Mouse (Mus musculus): Measurements from ENCODE around the gene Rnf114. TPM values are rescaled to one million over a fixed set of nuclear protein-coding genes. Genes with fewer than 3 reads are reported as not detected.

Rnf114 gene
- polyA plus RNA-seq, 1 experiment from 2014 or later: 150 TPM

DNA sequence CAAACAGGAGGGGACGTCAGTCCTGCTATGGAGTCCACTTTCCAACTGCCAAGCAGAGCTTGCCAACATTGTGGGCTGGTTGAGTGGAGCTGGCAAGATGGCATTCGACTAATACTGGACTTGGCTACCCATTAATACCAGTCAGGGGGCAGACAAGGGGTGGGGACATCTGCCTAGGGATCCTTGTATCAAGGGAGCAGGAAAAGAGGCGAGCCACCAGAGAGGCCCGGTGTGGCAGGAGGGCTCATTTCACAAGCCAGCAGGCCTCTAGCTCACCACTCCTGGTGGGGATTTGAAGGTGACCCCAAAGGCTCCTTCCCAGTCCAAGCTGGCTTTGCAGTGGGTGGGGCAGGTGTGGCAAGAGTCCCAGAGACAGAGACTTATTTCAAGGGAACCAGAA, 9.8 kb upstream of the Rnf114 start:
- Histone ChIP-seq H3K4me1 (ENCODE audit: control insufficient read depth, insufficient read depth, low read length) (peaks cover 3% of the 10 kb centered on the region; the same call in 1 of the 2 replicates), H3K27me3 (replicated peaks; ENCODE audit: control insufficient read depth, insufficient read depth, low read length) (no peaks in the 10 kb centered on the region), H3K9me3 (replicated peaks; ENCODE audit: control insufficient read depth, low read length) (no peaks in the 10 kb centered on the region), H3K9ac (ENCODE audit: low read length) (no peak overlapping the region), H3K36me3 (ENCODE audit: control insufficient read depth, insufficient read depth, low read length) (peaks cover 43% of the 10 kb centered on the region), H3K4me3 (ENCODE audit: low read depth, low read length) (no peak overlapping the region), H3K4me2 (ENCODE audit: low read length) (no peak overlapping the region), H3K27ac (ENCODE audit: low read depth, low read length) (no peak overlapping the region)
- DNase-seq (ENCODE audit: low spot score): no peak
- ATAC-seq: no peak
- WGBS: 94% methylated on average over 4 of the region's 4 CpGs

DNA sequence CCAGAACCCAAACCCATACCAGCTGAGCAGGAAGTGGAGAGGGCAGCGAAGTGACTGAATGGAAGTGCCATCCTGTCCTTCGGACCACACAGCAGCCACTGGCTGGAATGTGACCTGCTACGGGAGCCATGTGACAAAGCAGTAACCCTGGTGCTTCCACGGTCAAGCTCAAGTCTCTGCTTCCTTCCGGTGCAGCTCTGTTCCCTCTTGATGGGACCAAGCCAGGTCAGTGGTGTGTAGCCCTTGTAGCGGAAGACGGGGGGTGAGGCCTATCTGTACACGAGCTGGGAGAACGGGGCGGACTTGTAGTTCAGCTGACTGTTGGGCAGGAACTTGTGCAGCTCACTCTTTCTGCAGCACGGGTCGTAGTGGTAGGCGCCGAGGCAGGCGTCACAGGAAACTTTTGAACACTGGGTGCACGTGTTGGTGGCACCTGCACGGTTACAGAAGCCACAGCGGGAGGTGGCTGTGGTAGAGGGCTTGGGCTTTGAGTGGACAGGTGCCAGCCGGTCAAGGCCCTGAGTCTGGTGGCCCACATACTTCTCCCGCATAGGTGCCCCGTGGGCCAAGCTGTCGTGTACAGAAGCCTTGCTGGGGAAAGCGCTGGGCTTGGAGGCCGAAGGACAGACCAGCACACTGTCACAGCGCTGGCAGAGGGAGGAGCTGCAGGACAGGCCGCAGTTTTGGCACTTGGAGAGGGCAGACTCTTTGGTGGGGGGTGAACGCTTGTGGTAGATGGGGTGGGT, 9.2 kb upstream of the Rnf114 start:
- peaks cover 43% of the 10 kb centered on the region for H3K36me3 ChIP-seq (ENCODE audit: control insufficient read depth, insufficient read depth, low read length)
- DNase-seq (ENCODE audit: low spot score) (no peak), ATAC-seq (no peak)
- H3K27me3 ChIP-seq (replicated peaks; ENCODE audit: control insufficient read depth, insufficient read depth, low read length): no peaks in the 10 kb centered on the region
- H3K9me3 ChIP-seq (replicated peaks; ENCODE audit: control insufficient read depth, low read length): no peaks in the 10 kb centered on the region
- no peak overlapping the region for H3K9ac ChIP-seq (ENCODE audit: low read length)
- no peak overlapping the region for H3K4me2 ChIP-seq (ENCODE audit: low read length)
- no peak overlapping the region for H3K27ac ChIP-seq (ENCODE audit: low read depth, low read length)
- peaks cover 3% of the 10 kb centered on the region; the same call in 1 of the 2 replicates for H3K4me1 ChIP-seq (ENCODE audit: control insufficient read depth, insufficient read depth, low read length)
- 95% methylated on average over 27 of the region's 27 CpGs for WGBS
- H3K4me3 ChIP-seq (ENCODE audit: low read depth, low read length): no peak overlapping the region

DNA sequence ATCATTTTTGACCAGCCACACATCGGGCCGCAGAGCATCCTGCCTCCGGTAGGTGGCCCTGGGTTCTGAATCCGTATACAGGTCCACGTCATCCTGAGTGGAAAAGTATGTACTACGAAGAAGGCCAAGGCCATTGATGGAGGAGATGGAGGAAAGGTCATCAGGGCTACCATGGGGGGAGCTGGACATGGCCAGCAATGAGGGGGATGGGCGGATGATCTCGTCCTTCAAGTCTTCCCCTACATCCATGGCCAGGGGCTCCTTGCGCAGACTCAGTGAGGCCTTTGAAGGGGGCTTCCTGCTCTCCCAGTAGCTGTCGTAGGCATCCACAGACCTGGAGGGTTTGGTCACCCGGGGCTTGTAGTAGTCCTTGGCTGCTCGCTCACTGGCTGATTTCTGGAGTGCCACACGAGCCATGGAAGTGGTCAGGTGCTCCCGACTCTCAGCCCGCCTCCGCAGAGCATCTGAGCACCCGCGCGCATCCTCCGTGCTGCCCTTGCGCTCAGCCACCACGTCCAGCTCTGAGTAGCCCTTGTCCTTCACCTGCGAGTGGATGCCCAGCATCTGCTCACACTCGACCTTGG, 8.5 kb upstream of the Rnf114 start:
- Histone ChIP-seq H3K27ac (ENCODE audit: low read depth, low read length) (no peak overlapping the region), H3K27me3 (replicated peaks; ENCODE audit: control insufficient read depth, insufficient read depth, low read length) (no peaks in the 10 kb centered on the region), H3K4me2 (ENCODE audit: low read length) (no peak overlapping the region), H3K9ac (ENCODE audit: low read length) (no peak overlapping the region), H3K4me3 (ENCODE audit: low read depth, low read length) (no peak overlapping the region), H3K4me1 (ENCODE audit: control insufficient read depth, insufficient read depth, low read length) (peaks cover 3% of the 10 kb centered on the region; the same call in 1 of the 2 replicates), H3K9me3 (replicated peaks; ENCODE audit: control insufficient read depth, low read length) (no peaks in the 10 kb centered on the region), H3K36me3 (ENCODE audit: control insufficient read depth, insufficient read depth, low read length) (peaks cover 47% of the 10 kb centered on the region)
- DNase-seq (ENCODE audit: low spot score) (no peak), ATAC-seq (no peak)
- WGBS: 96% methylated on average over 24 of the region's 24 CpGs

DNA sequence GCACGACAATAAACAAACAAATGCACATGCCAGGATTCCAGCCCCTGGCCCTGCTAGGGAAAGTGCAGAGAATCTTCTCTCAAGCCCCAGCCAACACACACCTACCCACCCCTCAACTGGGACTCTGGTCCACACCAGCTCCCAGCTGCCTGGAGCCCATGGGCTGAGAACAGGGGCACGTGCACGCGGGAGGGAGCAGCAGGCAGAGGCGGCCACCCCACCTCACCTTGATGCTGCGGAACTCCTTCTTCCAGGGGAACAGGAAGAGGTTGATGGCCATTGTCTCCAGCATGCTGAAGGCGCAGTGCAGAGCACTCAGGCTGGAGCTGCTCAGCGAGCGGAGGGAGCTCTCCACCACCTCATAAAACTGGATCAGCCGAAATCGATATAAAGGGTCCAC, 7.5 kb upstream of the Rnf114 start:
- Histone ChIP-seq H3K36me3 (ENCODE audit: control insufficient read depth, insufficient read depth, low read length) (peaks cover 47% of the 10 kb centered on the region), H3K27me3 (replicated peaks; ENCODE audit: control insufficient read depth, insufficient read depth, low read length) (no peaks in the 10 kb centered on the region), H3K9me3 (replicated peaks; ENCODE audit: control insufficient read depth, low read length) (no peaks in the 10 kb centered on the region), H3K9ac (ENCODE audit: low read length) (no peak overlapping the region), H3K4me1 (ENCODE audit: control insufficient read depth, insufficient read depth, low read length) (peaks cover 3% of the 10 kb centered on the region; the same call in 1 of the 2 replicates), H3K27ac (ENCODE audit: low read depth, low read length) (no peak overlapping the region), H3K4me2 (ENCODE audit: low read length) (no peak overlapping the region), H3K4me3 (ENCODE audit: low read depth, low read length) (no peak overlapping the region)
- no peak for DNase-seq (ENCODE audit: low spot score)
- ATAC-seq: no peak
- 94% methylated on average over 11 of the region's 11 CpGs for WGBS

DNA sequence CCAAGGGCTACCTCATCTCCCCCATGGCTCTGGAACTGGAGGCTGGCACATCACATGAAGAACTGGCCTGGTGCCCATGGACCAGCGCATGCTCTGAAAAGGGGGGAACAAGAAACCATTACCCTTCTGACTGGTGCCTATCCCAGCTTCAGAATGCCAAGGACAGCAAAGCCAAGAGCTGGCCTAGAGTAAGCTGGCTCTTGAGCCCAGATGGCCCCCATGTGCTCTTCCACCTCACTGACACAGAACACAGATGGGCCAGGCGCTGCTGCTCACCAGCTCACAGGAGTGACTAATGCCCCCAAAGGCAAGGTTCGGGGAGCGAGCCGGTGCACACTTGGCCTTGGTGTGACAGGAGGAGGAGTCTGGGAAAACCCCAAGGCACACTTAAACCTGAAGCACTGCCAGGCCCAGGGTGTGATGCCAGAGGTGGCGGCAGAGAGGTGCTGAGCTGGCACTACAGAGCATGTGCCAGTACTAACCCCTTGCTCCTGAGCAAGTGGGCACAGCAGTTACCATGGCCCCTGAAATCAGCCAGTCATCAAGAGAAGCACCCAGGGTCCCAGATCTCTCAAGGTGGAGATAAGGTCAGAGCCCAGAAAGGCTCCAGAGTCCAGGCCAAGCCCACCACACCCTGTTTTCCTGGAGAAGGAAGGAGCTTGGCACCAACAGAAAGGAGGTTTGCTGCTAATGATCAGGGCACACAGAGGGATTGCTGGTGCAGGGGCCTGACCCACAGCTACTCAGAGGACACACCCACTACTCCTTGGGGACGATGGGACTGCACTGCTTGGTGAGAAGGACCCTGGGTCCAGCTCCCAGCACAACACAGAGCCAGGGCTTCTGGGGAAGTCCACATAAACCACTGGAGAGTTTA, 6.7 kb upstream of the Rnf114 start:
- Histone ChIP-seq H3K9ac (ENCODE audit: low read length) (no peak overlapping the region), H3K4me2 (ENCODE audit: low read length) (no peak overlapping the region), H3K9me3 (replicated peaks; ENCODE audit: control insufficient read depth, low read length) (no peaks in the 10 kb centered on the region), H3K27me3 (replicated peaks; ENCODE audit: control insufficient read depth, insufficient read depth, low read length) (no peaks in the 10 kb centered on the region), H3K36me3 (ENCODE audit: control insufficient read depth, insufficient read depth, low read length) (peaks cover 41% of the 10 kb centered on the region), H3K4me1 (ENCODE audit: control insufficient read depth, insufficient read depth, low read length) (peaks cover 3% of the 10 kb centered on the region), H3K4me3 (ENCODE audit: low read depth, low read length) (no peak overlapping the region), H3K27ac (ENCODE audit: low read depth, low read length) (0 out of 2 replicates have a peak overlapping the region, but pooled peaks have one; percentile 21)
- ATAC-seq (peak; percentile 40; the same call in 1 of the 2 replicates), DNase-seq (ENCODE audit: low spot score) (peak; percentile 45)
- 79% methylated on average over 7 of the region's 7 CpGs for WGBS

DNA sequence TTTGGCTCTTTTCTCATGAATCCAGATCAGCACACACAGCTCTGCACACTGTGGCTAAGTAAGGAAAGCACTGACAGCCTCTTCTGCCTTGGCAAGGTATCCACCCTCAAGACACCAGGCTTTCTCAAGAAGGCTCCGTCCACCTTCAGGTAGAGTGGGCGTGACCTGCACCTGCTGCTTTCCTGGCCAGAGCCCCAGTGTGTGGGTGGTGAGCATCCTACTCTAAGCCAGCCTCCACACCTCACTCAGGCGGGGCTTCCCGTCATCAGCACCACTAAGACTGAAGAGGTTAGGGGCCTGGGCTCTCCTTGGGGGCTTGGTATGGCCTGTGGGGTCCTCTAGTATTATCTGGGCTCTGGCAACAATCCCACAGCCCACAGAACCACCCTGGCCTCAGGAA, 5.9 kb upstream of the Rnf114 start:
- Histone ChIP-seq H3K4me1 (ENCODE audit: control insufficient read depth, insufficient read depth, low read length) (peaks cover 11% of the 10 kb centered on the region), H3K27me3 (replicated peaks; ENCODE audit: control insufficient read depth, insufficient read depth, low read length) (no peaks in the 10 kb centered on the region), H3K27ac (ENCODE audit: low read depth, low read length) (no peak overlapping the region), H3K36me3 (ENCODE audit: control insufficient read depth, insufficient read depth, low read length) (peaks cover 36% of the 10 kb centered on the region), H3K9ac (ENCODE audit: low read length) (no peak overlapping the region), H3K4me2 (ENCODE audit: low read length) (no peak overlapping the region), H3K4me3 (ENCODE audit: low read depth, low read length) (no peak overlapping the region), H3K9me3 (replicated peaks; ENCODE audit: control insufficient read depth, low read length) (no peaks in the 10 kb centered on the region)
- ATAC-seq: no peak
- DNase-seq (ENCODE audit: low spot score): no peak
- 85% methylated on average over 4 of the region's 4 CpGs for WGBS

DNA sequence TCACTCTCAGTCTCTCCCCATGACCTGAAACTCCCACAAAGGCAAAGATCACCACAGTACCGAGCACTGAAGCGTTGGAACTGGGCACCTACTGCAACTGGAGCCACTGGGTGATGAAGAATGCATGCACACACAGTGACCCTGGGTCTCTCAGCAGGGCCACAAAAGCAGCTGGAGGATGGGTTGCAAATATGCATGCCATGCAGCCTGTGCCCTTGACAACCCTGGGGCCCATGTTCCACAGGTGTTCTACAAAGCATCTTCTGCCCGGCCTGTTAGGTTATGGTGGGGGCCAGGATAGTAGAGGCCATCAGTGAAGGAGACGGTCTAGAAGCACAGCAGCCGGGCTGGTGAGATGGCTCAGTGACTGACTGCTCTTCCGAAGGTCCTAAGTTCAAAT, 4.9 kb upstream of the Rnf114 start:
- 93% methylated on average over 6 of the region's 6 CpGs for WGBS
- no peaks in the 10 kb centered on the region for H3K9me3 ChIP-seq (replicated peaks; ENCODE audit: control insufficient read depth, low read length)
- H3K27me3 ChIP-seq (replicated peaks; ENCODE audit: control insufficient read depth, insufficient read depth, low read length): no peaks in the 10 kb centered on the region
- H3K4me3 ChIP-seq (ENCODE audit: low read depth, low read length): no peak overlapping the region
- no peak overlapping the region for H3K27ac ChIP-seq (ENCODE audit: low read depth, low read length)
- no peak overlapping the region for H3K4me2 ChIP-seq (ENCODE audit: low read length)
- ATAC-seq (no peak), DNase-seq (ENCODE audit: low spot score) (no peak)
- H3K36me3 ChIP-seq (ENCODE audit: control insufficient read depth, insufficient read depth, low read length): peaks cover 32% of the 10 kb centered on the region
- no peak overlapping the region for H3K9ac ChIP-seq (ENCODE audit: low read length)
- peaks cover 15% of the 10 kb centered on the region for H3K4me1 ChIP-seq (ENCODE audit: control insufficient read depth, insufficient read depth, low read length)

DNA sequence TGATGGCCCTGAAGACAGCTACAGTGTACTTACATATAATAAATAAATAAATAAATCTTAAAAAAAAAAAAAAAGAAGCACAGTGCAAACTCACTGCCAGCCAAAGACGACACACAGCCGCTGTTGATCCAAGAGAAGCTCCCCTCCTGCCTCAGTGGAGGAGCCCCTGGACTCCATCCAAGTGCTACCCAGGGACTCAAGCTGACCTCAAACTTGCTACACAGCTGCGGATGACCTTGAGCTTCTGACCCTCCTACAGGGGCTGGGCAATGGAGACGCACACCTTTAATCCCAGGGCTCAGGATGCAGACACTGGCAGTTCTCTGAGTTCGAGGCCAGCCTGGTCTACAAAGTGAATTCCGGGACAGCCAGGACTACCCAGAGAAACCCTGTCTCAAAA, 4.5 kb upstream of the Rnf114 start:
- Histone ChIP-seq H3K27ac (ENCODE audit: low read depth, low read length) (no peak overlapping the region), H3K9ac (ENCODE audit: low read length) (no peak overlapping the region), H3K4me2 (ENCODE audit: low read length) (no peak overlapping the region), H3K4me1 (ENCODE audit: control insufficient read depth, insufficient read depth, low read length) (peaks cover 15% of the 10 kb centered on the region), H3K9me3 (replicated peaks; ENCODE audit: control insufficient read depth, low read length) (no peaks in the 10 kb centered on the region), H3K4me3 (ENCODE audit: low read depth, low read length) (no peak overlapping the region), H3K36me3 (ENCODE audit: control insufficient read depth, insufficient read depth, low read length) (peaks cover 27% of the 10 kb centered on the region), H3K27me3 (replicated peaks; ENCODE audit: control insufficient read depth, insufficient read depth, low read length) (no peaks in the 10 kb centered on the region)
- no peak for ATAC-seq
- WGBS: 89% methylated on average over 6 of the region's 6 CpGs
- no peak for DNase-seq (ENCODE audit: low spot score)
